Mouse (Mus musculus) intestine, postnatal 0 days (tissue): ENCODE data around the gene Hopx. TPM values are rescaled to one million over a fixed set of nuclear protein-coding genes. Genes with fewer than 3 reads are reported as not detected.

Source experiments
- ATAC-seq: fragments of 200-750 bp; cut with Nextera tagmentation; 2 replicates; pipeline ENCODE4 v1.8.0; 2017; ENCODE audit warnings: mild to moderate bottlenecking, moderate TSS enrichment, moderate library complexity
- H3K27ac ChIP-seq: fragments of 300-500 bp; sonication (generic); 2 replicates; pipeline ENCODE4 v1.5.1; 2014; ENCODE audit warnings: mild to moderate bottlenecking, low read depth, low read length, moderate library complexity
- H3K27me3 ChIP-seq: fragments of 300-500 bp; sonication (generic); replicated peaks from 2 replicates; pipeline ENCODE4 v1.6.1; 2014; ENCODE audit warnings: low read length, mixed read lengths; ENCODE audit not compliant: control insufficient read depth, insufficient read depth
- H3K36me3 ChIP-seq: fragments of 300-500 bp; sonication (generic); 2 replicates; pipeline ENCODE4 v1.6.1; 2014; ENCODE audit warnings: mild to moderate bottlenecking, moderate library complexity; ENCODE audit not compliant: control insufficient read depth, insufficient read depth
- H3K4me1 ChIP-seq: fragments of 300-500 bp; sonication (generic); replicated peaks from 2 replicates; pipeline ENCODE4 v1.6.1; 2014; ENCODE audit warnings: antibody characterized with exemption, low read length, mixed read lengths; ENCODE audit not compliant: control insufficient read depth, insufficient read depth
- H3K4me2 ChIP-seq: fragments of 300-500 bp; sonication (generic); replicated peaks from 2 replicates; pipeline ENCODE4 v1.6.1; 2014; ENCODE audit warnings: low read depth, mild to moderate bottlenecking, moderate library complexity
- H3K4me3 ChIP-seq: fragments of 300-500 bp; sonication (generic); 2 replicates; pipeline ENCODE4 v1.5.1; 2014; ENCODE audit warnings: low read depth, low read length
- H3K9ac ChIP-seq: fragments of 300-500 bp; sonication (generic); 2 replicates; pipeline ENCODE4 v1.6.1; 2014; ENCODE audit warnings: mild to moderate bottlenecking, low read depth, low read length
- H3K9me3 ChIP-seq: fragments of 300-500 bp; sonication (generic); 2 replicates; pipeline ENCODE4 v1.6.1; 2016; ENCODE audit warnings: mixed run types; ENCODE audit not compliant: control insufficient read depth
- CTCF ChIP-seq: sonication (generic); IDR thresholded peaks from 2 replicates; pipeline ENCODE4 v1.5.1; 2016; ENCODE audit warnings: low read depth, mild to moderate bottlenecking, control low read depth, antibody characterized with exemption, moderate library complexity
- WGBS: fragments of 180-500 bp; shearing (Covaris S2); extraction: QIAGEN DNeasy Blood & Tissue Kit; methylation state at CpG from one replicate; pipeline ENCODE4 v1.1.7; 2014; 5-methylcytosine and 5-hydroxymethylcytosine counted together
- polyA plus RNA-seq: library from polyadenylated mRNA; unstranded; fragments of >200 nt; fragmentation: Nextera tagmentation; extraction: Ambion mirVana; gene quantifications from 2 replicates; pipeline ENCODE4 v1.2.1, GENCODE M21; 2015

Gene Hopx
- 10.5 and 12.0 TPM in 2 replicates for polyA plus RNA-seq

DNA sequence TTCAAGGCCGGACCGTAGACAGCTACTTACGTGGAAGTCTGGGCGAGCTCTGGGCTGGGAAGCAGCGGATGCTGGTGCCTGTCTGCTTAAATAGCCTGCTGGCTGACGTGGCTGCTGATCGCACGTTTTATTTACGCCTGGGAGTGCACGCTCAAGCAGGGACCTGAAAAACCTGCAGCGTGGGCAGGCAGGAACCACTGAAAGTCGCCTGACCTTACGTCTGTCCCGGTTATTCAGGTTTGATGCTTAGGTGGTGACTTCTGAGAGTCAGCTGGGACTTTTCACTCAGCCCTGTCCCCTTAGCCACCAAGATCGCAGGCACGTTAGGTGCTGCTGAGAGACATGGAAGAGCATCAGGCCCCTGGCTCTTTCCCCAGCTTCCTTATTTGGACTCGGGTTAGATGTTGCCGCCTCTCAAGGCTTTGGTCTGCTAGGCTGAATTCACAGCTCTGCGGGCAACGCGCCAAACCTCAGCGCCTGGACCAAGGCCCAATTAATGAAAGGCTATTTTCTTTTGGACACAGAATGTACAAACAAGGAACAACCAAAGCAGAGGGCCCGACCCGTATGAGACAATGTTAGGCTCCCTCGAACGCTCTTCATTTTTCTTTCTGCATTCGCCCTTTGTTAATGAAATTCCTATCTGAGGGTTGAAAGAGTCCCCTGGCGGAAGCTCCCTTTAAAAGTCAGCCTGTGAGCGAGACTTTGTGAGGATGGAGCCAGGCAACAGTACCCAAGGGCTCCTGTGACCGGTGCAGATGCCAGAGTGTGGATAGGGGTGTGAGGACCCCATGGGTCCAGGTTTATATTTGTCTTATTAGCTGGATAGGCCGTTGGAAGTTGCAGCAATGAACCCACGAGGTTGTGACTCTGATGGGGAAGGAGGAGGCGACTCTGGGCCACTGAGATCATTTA is at the start of gene Hopx:
TSS of gene Hopx (minus strand) at position 305 of the 915 bp plus-strand sequence.
- TF ChIP-seq CTCF = peak; percentile 10; the same call in 1 of the 2 replicates
- Histone ChIP-seq H3K4me1 (no peaks in the 10 kb centered on the region), H3K27ac (no peak within 1 kb of the TSS), H3K36me3 (no peaks in the 10 kb centered on the region), H3K4me2 (peak within 1 kb of the TSS; percentile 43), H3K9ac (no peak within 1 kb of the TSS), H3K4me3 (no peak within 1 kb of the TSS), H3K27me3 (no peaks in the 10 kb centered on the region), H3K9me3 (no peaks in the 10 kb centered on the region)
- 43% methylated on average over 33 of the region's 33 CpGs for WGBS
- ATAC-seq = no peak

DNA sequence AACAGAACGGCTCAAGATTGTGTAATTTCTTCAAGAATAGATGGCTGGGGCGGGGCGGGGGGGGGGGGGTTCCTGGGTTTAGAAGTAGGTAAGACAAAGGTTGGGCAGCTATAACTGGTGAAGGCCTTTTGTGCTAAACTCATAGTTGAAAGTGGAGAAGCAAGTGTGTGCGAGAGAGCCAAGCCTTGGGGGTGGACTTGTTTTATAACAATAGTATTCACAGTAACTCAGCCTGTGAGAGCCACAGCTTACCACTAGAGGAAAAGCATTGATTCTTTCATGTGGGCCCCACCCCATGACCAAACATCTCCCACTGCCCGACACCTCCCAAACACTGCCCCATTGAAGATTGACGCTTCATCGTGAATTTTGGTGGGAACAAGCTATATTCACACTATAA is 48.7 kb upstream of the Hopx start:
- H3K4me3 ChIP-seq = no peak overlapping the region
- no peaks in the 10 kb centered on the region for H3K9me3 ChIP-seq
- no peaks in the 10 kb centered on the region for H3K36me3 ChIP-seq
- H3K4me1 ChIP-seq = no peaks in the 10 kb centered on the region
- H3K27me3 ChIP-seq = no peaks in the 10 kb centered on the region
- 53% methylated on average over 7 of the region's 7 CpGs for WGBS
- H3K27ac ChIP-seq = no peak overlapping the region
- 0 out of 2 replicates have a peak, but pooled peaks have one; percentile 40 for ATAC-seq
- H3K4me2 ChIP-seq = no peak overlapping the region
- 0 out of 2 replicates have a peak, but pooled peaks have one; percentile 4 for TF ChIP-seq CTCF
- no peak overlapping the region for H3K9ac ChIP-seq

DNA sequence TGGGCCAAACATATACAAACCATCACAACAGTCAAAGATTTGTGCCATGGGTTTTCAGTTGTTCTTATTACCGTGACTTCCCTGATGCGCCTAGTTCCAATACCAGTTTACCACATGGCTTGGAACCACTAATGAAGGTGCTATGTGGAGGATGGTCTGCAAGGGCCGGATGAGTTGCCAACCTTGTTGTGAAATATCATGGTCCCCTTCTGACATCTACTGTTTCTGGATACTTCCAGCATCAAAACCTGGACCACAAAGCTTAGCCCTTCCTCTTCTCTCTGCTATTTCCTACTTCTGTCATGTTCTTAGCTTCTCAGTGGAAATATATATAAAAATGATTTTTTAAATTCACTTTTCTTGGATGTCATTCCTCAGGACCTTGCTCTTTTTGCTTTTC is 47.6 kb upstream of the Hopx start:
- Histone ChIP-seq H3K36me3 (no peaks in the 10 kb centered on the region), H3K4me2 (no peak overlapping the region), H3K27me3 (no peaks in the 10 kb centered on the region), H3K27ac (no peak overlapping the region), H3K4me3 (no peak overlapping the region), H3K9ac (no peak overlapping the region), H3K4me1 (no peaks in the 10 kb centered on the region), H3K9me3 (no peaks in the 10 kb centered on the region)
- no peak for ATAC-seq
- 96% methylated on average over 3 of the region's 3 CpGs for WGBS
- TF ChIP-seq CTCF = no peak

DNA sequence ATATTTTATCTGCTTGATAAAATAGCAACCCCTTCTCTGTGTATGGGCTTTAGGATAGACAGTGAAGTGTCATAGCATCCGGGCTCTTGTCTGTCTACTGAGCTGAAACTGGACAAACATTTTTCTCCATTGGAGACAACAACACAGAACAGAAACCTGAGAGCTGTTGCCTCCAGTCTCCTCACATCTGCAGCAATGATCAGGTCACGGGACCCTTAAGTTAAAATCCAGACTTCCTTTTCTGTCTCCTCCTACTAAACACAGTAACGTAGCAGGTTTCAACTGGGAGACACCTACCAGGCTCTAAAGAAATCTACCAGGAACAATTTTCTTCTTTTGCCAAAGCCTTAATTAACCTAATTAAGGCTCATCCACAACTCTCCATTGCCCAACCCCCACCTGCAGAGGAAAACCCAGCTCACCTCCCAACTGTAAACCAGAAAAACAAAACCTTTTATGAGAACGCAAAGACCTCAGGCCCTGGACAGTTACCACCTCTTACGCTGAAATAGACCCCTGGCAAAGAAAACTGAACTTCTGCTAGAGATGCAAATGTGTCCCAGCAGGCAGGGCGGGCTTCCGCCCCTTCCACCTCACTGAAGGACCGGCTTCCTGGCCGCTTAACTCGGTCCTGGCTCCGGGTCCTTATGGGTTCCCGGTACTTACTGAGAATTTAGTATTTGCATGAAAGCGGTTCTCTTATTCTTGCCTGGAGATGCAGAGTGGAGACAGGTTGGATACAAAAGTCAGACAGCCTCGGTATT is 43.0 kb upstream of the Hopx start:
- no peak overlapping the region for H3K27ac ChIP-seq
- no peaks in the 10 kb centered on the region for H3K4me1 ChIP-seq
- no peak overlapping the region for H3K9ac ChIP-seq
- no peak overlapping the region for H3K4me3 ChIP-seq
- H3K27me3 ChIP-seq = no peaks in the 10 kb centered on the region
- H3K36me3 ChIP-seq = no peaks in the 10 kb centered on the region
- H3K9me3 ChIP-seq = no peaks in the 10 kb centered on the region
- no peak overlapping the region for H3K4me2 ChIP-seq
- 55% methylated on average over 14 of the region's 14 CpGs for WGBS
- TF ChIP-seq CTCF = no peak
- ATAC-seq = no peak

DNA sequence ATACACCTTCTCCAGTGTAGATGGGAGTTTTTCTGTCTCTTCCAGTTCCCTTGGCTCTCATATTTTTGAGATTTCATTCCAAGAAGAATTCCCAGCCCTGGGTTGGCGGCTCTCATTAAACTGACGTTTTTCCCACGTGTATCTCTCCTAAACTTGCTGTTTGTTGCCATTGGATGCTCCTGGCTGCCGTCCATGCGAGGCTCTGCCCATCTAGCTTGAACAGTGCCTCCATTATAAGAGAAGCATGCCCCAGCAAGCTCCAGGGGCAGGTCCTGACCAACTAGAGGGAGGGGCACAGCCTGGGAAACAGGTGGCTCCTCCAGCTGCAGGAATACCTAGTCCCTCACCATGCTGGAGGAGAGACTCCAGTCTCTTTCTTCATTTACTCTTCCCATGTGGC is 42.0 kb upstream of the Hopx start:
- Histone ChIP-seq H3K4me1 (no peaks in the 10 kb centered on the region), H3K9me3 (no peaks in the 10 kb centered on the region), H3K9ac (no peak overlapping the region), H3K27me3 (no peaks in the 10 kb centered on the region), H3K4me3 (no peak overlapping the region), H3K36me3 (no peaks in the 10 kb centered on the region), H3K27ac (no peak overlapping the region), H3K4me2 (no peak overlapping the region)
- TF ChIP-seq CTCF = no peak
- 80% methylated on average over 5 of the region's 5 CpGs for WGBS
- no peak for ATAC-seq

DNA sequence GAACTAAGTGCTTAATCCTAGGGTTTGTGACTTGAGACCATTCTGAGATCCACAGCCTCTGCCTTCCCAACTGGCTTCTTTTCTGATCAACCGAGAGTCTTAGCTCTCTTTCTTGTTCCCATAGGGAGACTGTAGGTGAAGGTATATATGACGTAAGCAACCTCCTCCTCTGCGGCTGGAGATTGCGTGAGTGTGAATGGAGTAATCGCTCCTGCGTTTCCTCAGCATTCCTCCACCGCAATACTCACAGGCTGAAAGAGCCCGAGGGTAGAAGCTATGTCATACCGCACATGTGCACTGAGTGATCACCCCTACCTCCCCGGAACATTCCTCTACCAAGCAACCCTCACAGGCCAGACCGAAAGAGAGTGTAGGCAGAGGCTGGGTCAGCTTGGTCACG is 40.6 kb upstream of the Hopx start:
- H3K36me3 ChIP-seq = no peaks in the 10 kb centered on the region
- H3K27me3 ChIP-seq = no peaks in the 10 kb centered on the region
- no peaks in the 10 kb centered on the region for H3K9me3 ChIP-seq
- H3K27ac ChIP-seq = no peak overlapping the region
- no peak overlapping the region for H3K9ac ChIP-seq
- no peak for ATAC-seq
- H3K4me2 ChIP-seq = no peak overlapping the region
- no peaks in the 10 kb centered on the region for H3K4me1 ChIP-seq
- 93% methylated on average over 12 of the region's 12 CpGs for WGBS
- TF ChIP-seq CTCF = no peak
- no peak overlapping the region for H3K4me3 ChIP-seq
